Mouse (Mus musculus) MEL (cell line): ENCODE results near the gene Epha6. TPM values are rescaled to one million over a fixed set of nuclear protein-coding genes. Genes with fewer than 3 reads are reported as not detected.
A peak's percentile ranks its signal among the peaks of the same experiment; 100 is the strongest.

Experiments used
- DNase-seq: peaks from one replicate; pipeline ENCODE4 v3.0.0; 2011; ENCODE audit warnings: low read depth, low spot score
- H3K27ac ChIP-seq: 2 replicates; pipeline ENCODE4 v1.5.1; 2012; ENCODE audit warnings: low read depth, mild to moderate bottlenecking, control low read depth, low read length, moderate library complexity; ENCODE audit not compliant: control insufficient read depth
- H3K27me3 ChIP-seq, 2 experiments: fragments of 150-350 bp in 1 of 2; sonication (generic) in 1 of 2; 2 replicates each; pipeline ENCODE4 v1.6.1; 2012; ENCODE audit warnings: low read length in 2 of 2, mild to moderate bottlenecking in 2 of 2, improper control_type of control experiment in 1 of 2, moderate library complexity in 1 of 2; ENCODE audit not compliant: insufficient read depth in 2 of 2, control insufficient read depth in 1 of 2
- H3K36me3 ChIP-seq, 2 experiments: 2 replicates each; pipeline ENCODE4 v1.6.1; 2012 to 2014; ENCODE audit warnings: low read length in 2 of 2, improper control_type of control experiment in 1 of 2, inconsistent platforms in 1 of 2, mild to moderate bottlenecking in 1 of 2; ENCODE audit not compliant: insufficient read depth in 2 of 2, control insufficient read depth in 1 of 2
- H3K4me1 ChIP-seq, 2 experiments: fragments of 150-350 bp in 1 of 2; sonication (generic) in 1 of 2; 2 replicates each; pipeline ENCODE4 v1.6.1; 2012; ENCODE audit warnings: low read length in 2 of 2, improper control_type of control experiment in 1 of 2, mild to moderate bottlenecking in 1 of 2; ENCODE audit not compliant: insufficient read depth in 2 of 2, control insufficient read depth in 1 of 2
- H3K4me3 ChIP-seq, 2 experiments: fragments of 150-350 bp in 1 of 2; sonication (generic) in 1 of 2; 2 replicates each; pipeline ENCODE4 v1.5.1; 2012; ENCODE audit warnings: low read depth in 2 of 2, low read length in 2 of 2, mild to moderate bottlenecking in 2 of 2, moderate library complexity in 2 of 2, control low read depth in 1 of 2, improper control_type of control experiment in 1 of 2; ENCODE audit not compliant: control insufficient read depth in 1 of 2, insufficient read depth in 1 of 2
- H3K79me2 ChIP-seq: 2 replicates; pipeline ENCODE4 v1.6.1; 2012; ENCODE audit warnings: mild to moderate bottlenecking, low read length, moderate library complexity; ENCODE audit not compliant: control insufficient read depth, poor library complexity, insufficient read depth
- H3K9ac ChIP-seq: 2 replicates; pipeline ENCODE4 v1.6.1; 2012; ENCODE audit warnings: low read depth, mild to moderate bottlenecking, control low read depth, low read length, moderate library complexity; ENCODE audit not compliant: control insufficient read depth, poor library complexity, severe bottlenecking
- H3K9me3 ChIP-seq: fragments of 150-350 bp; sonication (generic); replicated peaks from 2 replicates; pipeline ENCODE4 v1.6.1; 2012; ENCODE audit warnings: mild to moderate bottlenecking, low read length, improper control_type of control experiment, moderate library complexity; ENCODE audit not compliant: insufficient read depth
- CTCF ChIP-seq, 3 experiments: IDR thresholded peaks in 2 of 3; conservative IDR thresholded peaks in 1 of 3; 2 replicates each; pipeline ENCODE4 v1.5.1; 2011 to 2012; ENCODE audit warnings: low read length in 3 of 3, low read depth in 2 of 3, mild to moderate bottlenecking in 2 of 3, improper control_type of control experiment in 1 of 3, inconsistent platforms in 1 of 3, mixed read lengths in 1 of 3, moderate library complexity in 1 of 3; ENCODE audit not compliant: control insufficient read depth in 1 of 3, insufficient read depth in 1 of 3, poor library complexity in 1 of 3, severe bottlenecking in 1 of 3
- ELF1 ChIP-seq: IDR thresholded peaks from 2 replicates; pipeline ENCODE4 v1.6.1; 2014; ENCODE audit warnings: low read depth, mild to moderate bottlenecking, inconsistent platforms, low read length, improper control_type of control experiment, moderate library complexity
- EP300 ChIP-seq, 2 experiments: IDR thresholded peaks; 2 replicates each; pipeline ENCODE4 v1.6.1; 2011; ENCODE audit warnings: improper control_type of control experiment in 2 of 2, low read length in 2 of 2, low read depth in 1 of 2, mild to moderate bottlenecking in 1 of 2
- ETS1 ChIP-seq: IDR thresholded peaks from 2 replicates; pipeline ENCODE4 v1.6.1; 2012; ENCODE audit warnings: low read depth, mild to moderate bottlenecking, inconsistent platforms, low read length, improper control_type of control experiment, moderate library complexity
- GATA1 ChIP-seq: IDR thresholded peaks from 2 replicates; pipeline ENCODE4 v1.6.1; 2011; ENCODE audit warnings: low read depth, low read length, improper control_type of control experiment
- MAFK ChIP-seq: IDR thresholded peaks from 2 replicates; pipeline ENCODE4 v1.6.1; 2011; ENCODE audit warnings: low read depth, mild to moderate bottlenecking, low read length, improper control_type of control experiment, borderline replicate concordance
- MAZ ChIP-seq: IDR thresholded peaks from 2 replicates; pipeline ENCODE4 v1.6.1; 2012; ENCODE audit warnings: low read depth, mild to moderate bottlenecking, inconsistent platforms, low read length, improper control_type of control experiment
- MEF2A ChIP-seq: IDR thresholded peaks from 2 replicates; pipeline ENCODE4 v1.6.1; 2014; ENCODE audit warnings: low read depth, mild to moderate bottlenecking, inconsistent platforms, low read length, improper control_type of control experiment; ENCODE audit not compliant: poor library complexity, insufficient replicate concordance, severe bottlenecking; ENCODE audit errors: extremely low read depth
- MYB ChIP-seq: IDR thresholded peaks from 2 replicates; pipeline ENCODE4 v1.6.1; 2011; ENCODE audit warnings: mild to moderate bottlenecking, low read depth, low read length, improper control_type of control experiment
- NRF1 ChIP-seq: IDR thresholded peaks from 2 replicates; pipeline ENCODE4 v1.6.1; 2014; ENCODE audit warnings: low read depth, mild to moderate bottlenecking, inconsistent platforms, low read length, improper control_type of control experiment, moderate library complexity; ENCODE audit not compliant: poor library complexity, insufficient read depth, severe bottlenecking
- POLR2A ChIP-seq, 2 experiments: IDR thresholded peaks; 2 replicates each; pipeline ENCODE4 v1.6.1; 2011 to 2012; ENCODE audit warnings: low read length in 2 of 2, mild to moderate bottlenecking in 2 of 2, control low read depth in 1 of 2, improper control_type of control experiment in 1 of 2, low read depth in 1 of 2, moderate library complexity in 1 of 2; ENCODE audit not compliant: control insufficient read depth in 1 of 2, insufficient read depth in 1 of 2, poor library complexity in 1 of 2
- POLR2AphosphoS5 ChIP-seq: IDR thresholded peaks from 2 replicates; pipeline ENCODE4 v1.6.1; 2012; ENCODE audit warnings: low read depth, borderline replicate concordance, mild to moderate bottlenecking, inconsistent platforms, low read length, moderate library complexity, mixed read lengths
- RAD21 ChIP-seq: IDR thresholded peaks from 2 replicates; pipeline ENCODE4 v1.6.1; 2011; ENCODE audit warnings: mild to moderate bottlenecking, low read depth, low read length, improper control_type of control experiment
- RCOR1 ChIP-seq: IDR thresholded peaks from 2 replicates; pipeline ENCODE4 v1.6.1; 2012; ENCODE audit warnings: low read depth, mild to moderate bottlenecking, inconsistent platforms, low read length, improper control_type of control experiment
- SMC3 ChIP-seq: IDR thresholded peaks from 2 replicates; pipeline ENCODE4 v1.6.1; 2011; ENCODE audit warnings: low read depth, low read length, improper control_type of control experiment
- TBP ChIP-seq: IDR thresholded peaks from 2 replicates; pipeline ENCODE4 v1.8.0; 2011; ENCODE audit warnings: low read depth, low read length, improper control_type of control experiment
- TCF12 ChIP-seq: IDR thresholded peaks from 2 replicates; pipeline ENCODE4 v1.6.1; 2014; ENCODE audit warnings: low read depth, mild to moderate bottlenecking, inconsistent platforms, low read length, improper control_type of control experiment, moderate library complexity
- UBTF ChIP-seq: IDR thresholded peaks from 2 replicates; pipeline ENCODE4 v1.6.1; 2012; ENCODE audit warnings: low read depth, mild to moderate bottlenecking, inconsistent platforms, low read length, improper control_type of control experiment, moderate library complexity, borderline replicate concordance; ENCODE audit not compliant: insufficient read depth
- USF1 ChIP-seq: IDR thresholded peaks from 2 replicates; pipeline ENCODE4 v1.6.1; 2014; ENCODE audit warnings: low read depth, mild to moderate bottlenecking, inconsistent platforms, low read length, improper control_type of control experiment, moderate library complexity
- USF2 ChIP-seq, 2 experiments: IDR thresholded peaks; 2 replicates each; pipeline ENCODE4 v1.6.1; 2011 to 2012; ENCODE audit warnings: improper control_type of control experiment in 2 of 2, low read length in 2 of 2, borderline replicate concordance in 1 of 2, inconsistent platforms in 1 of 2, low read depth in 1 of 2, mild to moderate bottlenecking in 1 of 2; ENCODE audit not compliant: insufficient read depth in 1 of 2
- ZC3H11A ChIP-seq: IDR thresholded peaks from 2 replicates; pipeline ENCODE4 v1.6.1; 2012; ENCODE audit warnings: low read depth, mild to moderate bottlenecking, inconsistent platforms, low read length, improper control_type of control experiment
- ZMIZ1 ChIP-seq: IDR thresholded peaks from 2 replicates; pipeline ENCODE4 v1.6.1; 2012; ENCODE audit warnings: low read depth, mild to moderate bottlenecking, inconsistent platforms, low read length, improper control_type of control experiment, moderate library complexity
- polyA plus RNA-seq, 2 experiments: library from polyadenylated mRNA; stranded (reverse) in 1 of 2; unstranded in 1 of 2; fragments of >175 nt in 1 of 2; fragments of >200 nt in 1 of 2; gene quantifications; 2 replicates each; pipeline versions ENCODE4 v1.2.1 to v1.2.4; 2012; ENCODE audit warnings: low replicate concordance in 2 of 2, low read depth in 1 of 2; ENCODE audit not compliant: insufficient read length in 2 of 2, insufficient read depth in 1 of 2, missing spikeins in 1 of 2
- total RNA-seq: library from RNA; depleted of rRNA; stranded (reverse); fragments of 300-350 nt; gene quantifications from 2 replicates; pipeline ENCODE4 v1.2.3, GENCODE M21; 2012

Gene Epha6
- total and polyA plus RNA-seq, 3 experiments = not detected

- Histone ChIP-seq H3K9me3 (no peaks in the 10 kb centered on the region), H3K4me3 (no peak overlapping the region)
- TF ChIP-seq POLR2A (IDR thresholded peaks at IDR 0.05; ENCODE audit: control insufficient read depth in 1 of 2, insufficient read depth in 1 of 2, low read depth in 1 of 2, low read length in 2 of 2, poor library complexity in 1 of 2) (no peak), MYB (no peak), USF1 (no peak), SMC3 (no peak), POLR2AphosphoS5 (no peak), MAZ (no peak), UBTF (no peak), ZMIZ1 (no peak), CTCF (IDR thresholded peaks at IDR 0.05 in 2 of 3, conservative IDR thresholded peaks at IDR 0.05 in 1 of 3; ENCODE audit: control insufficient read depth in 1 of 3, insufficient read depth in 1 of 3, low read depth in 2 of 3, low read length in 3 of 3, poor library complexity in 1 of 3, severe bottlenecking in 1 of 3) (no peak), TBP (no peak), MAFK (no peak)
- TF ChIP-seq, all 39 proteins: peak for 0
- H3K79me2 ChIP-seq = no peaks in the 10 kb centered on the region
- no peaks in the 10 kb centered on the region for H3K4me1 ChIP-seq
- DNase-seq = no peak
- no peak overlapping the region for H3K27ac ChIP-seq
- no peaks in the 10 kb centered on the region for H3K36me3 ChIP-seq
- no peaks in the 10 kb centered on the region for H3K27me3 ChIP-seq
- H3K9ac ChIP-seq = no peak overlapping the region
These were observed 137.0 kb downstream of the Epha6 start for GRCm38 (mm10) chr16:60468200-60468785.

- no peaks in the 10 kb centered on the region for H3K4me1 ChIP-seq
These were observed 170.0 kb downstream of the Epha6 start for GRCm38 (mm10) chr16:60435283-60435682.

GRCm38 (mm10) chr16:60434241-60434640 lies 171.1 kb downstream of the Epha6 start:
- no peak overlapping the region for H3K27ac ChIP-seq
- H3K4me1 ChIP-seq = no peaks in the 10 kb centered on the region
- H3K9me3 ChIP-seq = no peaks in the 10 kb centered on the region
- no peak overlapping the region for H3K4me3 ChIP-seq
- DNase-seq = no peak
- H3K36me3 ChIP-seq = no peaks in the 10 kb centered on the region
- H3K27me3 ChIP-seq = no peaks in the 10 kb centered on the region
- H3K79me2 ChIP-seq = no peaks in the 10 kb centered on the region
- no peak overlapping the region for H3K9ac ChIP-seq
- TF ChIP-seq NRF1 = no peak
- no peak for TF ChIP-seq ETS1
- no peak for TF ChIP-seq USF2 (IDR thresholded peaks at IDR 0.05; ENCODE audit: borderline replicate concordance in 1 of 2, insufficient read depth in 1 of 2, low read depth in 1 of 2, low read length in 2 of 2)
- TF ChIP-seq MEF2A = no peak
- no peak for TF ChIP-seq RCOR1
- no peak for TF ChIP-seq TCF12
- no peak for TF ChIP-seq RAD21
- TF ChIP-seq ELF1 = no peak
- TF ChIP-seq ZC3H11A = no peak
- TF ChIP-seq POLR2AphosphoS5 = no peak
- TF ChIP-seq GATA1 = no peak
- TF ChIP-seq TBP = no peak
- TF ChIP-seq MAZ = no peak
- TF ChIP-seq UBTF = no peak

More at GRCm38 (mm10) chr16:60435283-60435682, 170.0 kb downstream of the Epha6 start:
- H3K27ac ChIP-seq = no peak overlapping the region
- TF ChIP-seq EP300 (IDR thresholded peaks at IDR 0.05; ENCODE audit: low read depth in 1 of 2, low read length in 2 of 2) (no peak), RCOR1 (no peak), SMC3 (peak; percentile 70), RAD21 (peak; percentile 36), CTCF (IDR thresholded peaks at IDR 0.05 in 2 of 3, conservative IDR thresholded peaks at IDR 0.05 in 1 of 3; ENCODE audit: control insufficient read depth in 1 of 3, insufficient read depth in 1 of 3, low read depth in 2 of 3, low read length in 3 of 3, poor library complexity in 1 of 3, severe bottlenecking in 1 of 3) (peak; percentile 29 to 55 (median 49); a peak in 5 of 6 replicates)
- DNase-seq = peak; percentile 24
- no peak overlapping the region for H3K4me3 ChIP-seq
- H3K9ac ChIP-seq = no peak overlapping the region
- H3K27me3 ChIP-seq = no peaks in the 10 kb centered on the region
- no peaks in the 10 kb centered on the region for H3K36me3 ChIP-seq
- H3K79me2 ChIP-seq = no peaks in the 10 kb centered on the region
- H3K9me3 ChIP-seq = no peaks in the 10 kb centered on the region
